Mouse (Mus musculus): ENCODE measurements around the gene Anp32e. TPM values are rescaled to one million over a fixed set of nuclear protein-coding genes. Genes with fewer than 3 reads are reported as not detected.
"Not testable (repeated sequence)": the region's sequence is repeated elsewhere in the genome, so short reads cannot be mapped to it uniquely, and the experiment has no call there.

Anp32e gene
- total and polyA plus RNA-seq, 2 experiments: 3.7 to 11.7 TPM

- H3K4me1 ChIP-seq (ENCODE audit: control insufficient read depth, insufficient read depth, low read length): no peaks in the 10 kb centered on the region
- no peaks in the 10 kb centered on the region for H3K79me2 ChIP-seq (ENCODE audit: control insufficient read depth, insufficient read depth, low read length)
- H3K27ac ChIP-seq (replicated peaks; ENCODE audit: insufficient read depth, low read depth, low read length): no peak overlapping the region
- no peak for TF ChIP-seq POLR2A (IDR thresholded peaks at IDR 0.05; ENCODE audit: extremely low read depth, insufficient read depth, low read length)
- TF ChIP-seq CTCF (IDR thresholded peaks at IDR 0.05; ENCODE audit: low read depth, low read length): no peak
- 90% methylated on average over 6 of the region's 6 CpGs for WGBS
- H3K27me3 ChIP-seq (ENCODE audit: control insufficient read depth, insufficient read depth, low read length): no peaks in the 10 kb centered on the region
- DNase-seq (ENCODE audit: extremely low read depth, low read depth, low spot score): no peak
- H3K9ac ChIP-seq (ENCODE audit: low read depth, low read length): no peak overlapping the region
- no peak overlapping the region for H3K4me3 ChIP-seq (ENCODE audit: insufficient read depth, low read depth, low read length)
- peaks cover 27% of the 10 kb centered on the region for H3K36me3 ChIP-seq (ENCODE audit: control insufficient read depth, insufficient read depth, low read length)
These were observed 13.7 kb downstream of the Anp32e start for GRCm38 (mm10) chr3:95942749-95943148.

- H3K27ac ChIP-seq (replicated peaks; ENCODE audit: insufficient read depth, low read depth, low read length): no peak overlapping the region
- DNase-seq (ENCODE audit: extremely low read depth, low read depth, low spot score): no peak
- H3K9ac ChIP-seq (ENCODE audit: low read depth, low read length): no peak overlapping the region
- H3K27me3 ChIP-seq (ENCODE audit: control insufficient read depth, insufficient read depth, low read length): no peaks in the 10 kb centered on the region
- H3K79me2 ChIP-seq (ENCODE audit: control insufficient read depth, insufficient read depth, low read length): no peaks in the 10 kb centered on the region
- no peaks in the 10 kb centered on the region for H3K4me1 ChIP-seq (ENCODE audit: control insufficient read depth, insufficient read depth, low read length)
- H3K36me3 ChIP-seq (ENCODE audit: control insufficient read depth, insufficient read depth, low read length): peaks cover 22% of the 10 kb centered on the region
- no peak overlapping the region for H3K4me3 ChIP-seq (ENCODE audit: insufficient read depth, low read depth, low read length)
- TF ChIP-seq CTCF (IDR thresholded peaks at IDR 0.05; ENCODE audit: low read depth, low read length): no peak
- TF ChIP-seq POLR2A (IDR thresholded peaks at IDR 0.05; ENCODE audit: extremely low read depth, insufficient read depth, low read length): no peak
- 96% methylated on average over 7 of the region's 7 CpGs for WGBS
These were observed 14.2 kb downstream of the Anp32e start for GRCm38 (mm10) chr3:95943226-95943625.

GRCm38 (mm10) chr3:95944742-95945141 is 15.7 kb downstream of the Anp32e start:
- no peak overlapping the region for H3K4me3 ChIP-seq (ENCODE audit: insufficient read depth, low read depth, low read length)
- WGBS: 76% methylated on average over 8 of the region's 8 CpGs
- H3K9ac ChIP-seq (ENCODE audit: low read depth, low read length): no peak overlapping the region
- H3K79me2 ChIP-seq (ENCODE audit: control insufficient read depth, insufficient read depth, low read length): no peaks in the 10 kb centered on the region
- no peak overlapping the region for H3K27ac ChIP-seq (replicated peaks; ENCODE audit: insufficient read depth, low read depth, low read length)
- DNase-seq (ENCODE audit: extremely low read depth, low read depth, low spot score): no peak
- no peak for TF ChIP-seq CTCF (IDR thresholded peaks at IDR 0.05; ENCODE audit: low read depth, low read length)
- no peak for TF ChIP-seq POLR2A (IDR thresholded peaks at IDR 0.05; ENCODE audit: extremely low read depth, insufficient read depth, low read length)
- H3K36me3 ChIP-seq (ENCODE audit: control insufficient read depth, insufficient read depth, low read length): peaks cover 17% of the 10 kb centered on the region
- H3K4me1 ChIP-seq (ENCODE audit: control insufficient read depth, insufficient read depth, low read length): no peaks in the 10 kb centered on the region
- no peaks in the 10 kb centered on the region for H3K27me3 ChIP-seq (ENCODE audit: control insufficient read depth, insufficient read depth, low read length)

- Histone ChIP-seq H3K36me3 (ENCODE audit: control insufficient read depth, insufficient read depth, low read length) (peaks cover 13% of the 10 kb centered on the region), H3K79me2 (ENCODE audit: control insufficient read depth, insufficient read depth, low read length) (no peaks in the 10 kb centered on the region), H3K27me3 (ENCODE audit: control insufficient read depth, insufficient read depth, low read length) (no peaks in the 10 kb centered on the region), H3K9ac (ENCODE audit: low read depth, low read length) (no peak overlapping the region), H3K4me1 (ENCODE audit: control insufficient read depth, insufficient read depth, low read length) (no peaks in the 10 kb centered on the region), H3K27ac (replicated peaks; ENCODE audit: insufficient read depth, low read depth, low read length) (no peak overlapping the region), H3K4me3 (ENCODE audit: insufficient read depth, low read depth, low read length) (no peak overlapping the region)
- TF ChIP-seq POLR2A (IDR thresholded peaks at IDR 0.05; ENCODE audit: extremely low read depth, insufficient read depth, low read length): no peak
- no peak for TF ChIP-seq CTCF (IDR thresholded peaks at IDR 0.05; ENCODE audit: low read depth, low read length)
- no peak for DNase-seq (ENCODE audit: extremely low read depth, low read depth, low spot score)
- 93% methylated on average over 14 of the region's 14 CpGs for WGBS
These were observed 16.7 kb downstream of the Anp32e start for GRCm38 (mm10) chr3:95945731-95946240.

- peaks cover 7% of the 10 kb centered on the region; the same call in 1 of the 2 replicates for H3K36me3 ChIP-seq (ENCODE audit: control insufficient read depth, insufficient read depth, low read length)
- 86% methylated on average over 5 of the region's 5 CpGs for WGBS
- no peaks in the 10 kb centered on the region for H3K27me3 ChIP-seq (ENCODE audit: control insufficient read depth, insufficient read depth, low read length)
- DNase-seq (ENCODE audit: extremely low read depth, low read depth, low spot score): no peak
- no peak overlapping the region for H3K27ac ChIP-seq (replicated peaks; ENCODE audit: insufficient read depth, low read depth, low read length)
- no peak overlapping the region for H3K9ac ChIP-seq (ENCODE audit: low read depth, low read length)
- H3K4me3 ChIP-seq (ENCODE audit: insufficient read depth, low read depth, low read length): no peak overlapping the region
- H3K4me1 ChIP-seq (ENCODE audit: control insufficient read depth, insufficient read depth, low read length): peaks cover 3% of the 10 kb centered on the region; the same call in 1 of the 2 replicates
- TF ChIP-seq CTCF (IDR thresholded peaks at IDR 0.05; ENCODE audit: low read depth, low read length) (no peak), POLR2A (IDR thresholded peaks at IDR 0.05; ENCODE audit: extremely low read depth, insufficient read depth, low read length) (no peak)
- no peaks in the 10 kb centered on the region for H3K79me2 ChIP-seq (ENCODE audit: control insufficient read depth, insufficient read depth, low read length)
These were observed 19.3 kb downstream of the Anp32e start for GRCm38 (mm10) chr3:95948325-95948724.

GRCm38 (mm10) chr3:95950763-95951551 is 21.9 kb downstream of the Anp32e start:
- TF ChIP-seq POLR2A (IDR thresholded peaks at IDR 0.05; ENCODE audit: extremely low read depth, insufficient read depth, low read length) (peak; percentile 40; the same call in 1 of the 2 replicates), CTCF (IDR thresholded peaks at IDR 0.05; ENCODE audit: low read depth, low read length) (no peak)
- H3K4me1 ChIP-seq (ENCODE audit: control insufficient read depth, insufficient read depth, low read length): peaks cover 3% of the 10 kb centered on the region; the same call in 1 of the 2 replicates

GRCm38 (mm10) chr3:95951566-95951965 is 22.5 kb downstream of the Anp32e start:
- H3K4me3 ChIP-seq (ENCODE audit: insufficient read depth, low read depth, low read length): peak overlapping the region; percentile 68; the same call in 1 of the 2 replicates
- WGBS: 66% methylated on average over 12 of the region's 12 CpGs

More at GRCm38 (mm10) chr3:95950763-95951551, 21.9 kb downstream of the Anp32e start:
- Histone ChIP-seq H3K4me3 (ENCODE audit: insufficient read depth, low read depth, low read length) (peak overlapping the region; percentile 68), H3K36me3 (ENCODE audit: control insufficient read depth, insufficient read depth, low read length) (no peaks in the 10 kb centered on the region), H3K27ac (replicated peaks; ENCODE audit: insufficient read depth, low read depth, low read length) (peak overlapping the region; percentile 87), H3K79me2 (ENCODE audit: control insufficient read depth, insufficient read depth, low read length) (no peaks in the 10 kb centered on the region), H3K9ac (ENCODE audit: low read depth, low read length) (peak overlapping the region; percentile 73), H3K27me3 (ENCODE audit: control insufficient read depth, insufficient read depth, low read length) (no peaks in the 10 kb centered on the region)
- peak; percentile 89 for DNase-seq (ENCODE audit: extremely low read depth, low read depth, low spot score)
- WGBS: under 1% methylated on average over 49 of the region's 49 CpGs

More at GRCm38 (mm10) chr3:95951566-95951965, 22.5 kb downstream of the Anp32e start:
- not testable (repeated sequence) for H3K9ac ChIP-seq (ENCODE audit: low read depth, low read length); H3K79me2 ChIP-seq (ENCODE audit: control insufficient read depth, insufficient read depth, low read length); H3K27me3 ChIP-seq (ENCODE audit: control insufficient read depth, insufficient read depth, low read length); H3K36me3 ChIP-seq (ENCODE audit: control insufficient read depth, insufficient read depth, low read length); H3K4me1 ChIP-seq (ENCODE audit: control insufficient read depth, insufficient read depth, low read length); DNase-seq (ENCODE audit: extremely low read depth, low read depth, low spot score)
- H3K27ac ChIP-seq (replicated peaks; ENCODE audit: insufficient read depth, low read depth, low read length): peak overlapping the region; percentile 33

Measured in liver, adult 2 months (tissue).